Mouse (Mus musculus): ENCODE measurements around the gene Lin7a. TPM values are rescaled to one million over a fixed set of nuclear protein-coding genes. Genes with fewer than 3 reads are reported as not detected.
"Not testable (repeated sequence)": the region's sequence is repeated elsewhere in the genome, so short reads cannot be mapped to it uniquely, and the experiment has no call there.

Gene Lin7a
- polyA plus RNA-seq, 1 experiment, result 0.19 TPM

- Histone ChIP-seq H3K27me3 (ENCODE audit: control insufficient read depth, insufficient read depth, insufficient read length) (no peaks in the 10 kb centered on the region), H3K79me3 (ENCODE audit: low read depth) (no peaks in the 10 kb centered on the region), H3ac (ENCODE audit: control insufficient read depth, insufficient read length, low read depth) (no peak overlapping the region), H3K36me3 (ENCODE audit: control insufficient read depth, insufficient read depth) (no peaks in the 10 kb centered on the region), H3K79me2 (ENCODE audit: control insufficient read depth, insufficient read depth) (no peaks in the 10 kb centered on the region), H3K4me3 (ENCODE audit: insufficient read depth, poor library complexity, severe bottlenecking) (no peak overlapping the region)
- no peak for TF ChIP-seq CTCF (IDR thresholded peaks at IDR 0.05; ENCODE audit: control insufficient read depth, insufficient read depth, insufficient read length)
- no peak for TF ChIP-seq CEBPB (IDR thresholded peaks at IDR 0.05; ENCODE audit: low read depth)
- no peak for TF ChIP-seq MYOD1 (IDR thresholded peaks at IDR 0.05; ENCODE audit: control insufficient read depth, insufficient read length, low read depth)
- TF ChIP-seq FOSL1 (IDR thresholded peaks at IDR 0.05; ENCODE audit: insufficient read depth, low read length, poor library complexity, severe bottlenecking), result no peak
- TF ChIP-seq MYOG (IDR thresholded peaks at IDR 0.05; ENCODE audit: control insufficient read depth, extremely low read depth, insufficient read length), result no peak
- no peak for TF ChIP-seq USF1 (IDR thresholded peaks at IDR 0.05; ENCODE audit: low read depth)
- TF ChIP-seq MAX (IDR thresholded peaks at IDR 0.05), result no peak
These were observed 31.0 kb upstream of the Lin7a start for GRCm38 (mm10) chr10:107240446-107240845.

DNA sequence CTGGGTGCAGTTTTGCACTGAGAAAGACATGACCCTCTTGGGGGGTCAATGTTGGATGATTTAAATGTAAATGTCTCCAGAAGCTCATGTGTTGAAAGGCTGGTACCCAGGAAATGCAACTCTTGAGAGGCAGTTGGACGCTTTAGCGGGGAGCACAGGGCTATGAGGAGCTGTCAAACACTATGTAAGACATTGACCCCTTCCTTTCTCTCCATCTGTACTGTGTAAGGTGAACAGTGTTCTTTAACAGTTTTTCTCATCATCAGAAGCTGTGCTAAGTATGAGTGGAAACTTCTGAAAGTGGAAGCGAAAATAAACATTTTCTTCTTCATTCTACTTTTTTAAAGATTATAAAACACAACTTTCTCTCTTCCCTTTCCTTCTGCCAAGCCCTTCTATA lies 30.5 kb upstream of the Lin7a start:
- TF ChIP-seq CEBPB (IDR thresholded peaks at IDR 0.05; ENCODE audit: low read depth), result no peak
- no peak for TF ChIP-seq USF1 (IDR thresholded peaks at IDR 0.05; ENCODE audit: low read depth)
- Histone ChIP-seq H3K4me3 (ENCODE audit: insufficient read depth, poor library complexity, severe bottlenecking) (no peak overlapping the region), H3K27me3 (ENCODE audit: control insufficient read depth, insufficient read depth, insufficient read length) (no peaks in the 10 kb centered on the region)

GRCm38 (mm10) chr10:107241406-107241805 lies 30.1 kb upstream of the Lin7a start:
- no peak overlapping the region for H3ac ChIP-seq (ENCODE audit: control insufficient read depth, insufficient read length, low read depth)
- TF ChIP-seq MYOD1 (IDR thresholded peaks at IDR 0.05; ENCODE audit: control insufficient read depth, insufficient read length, low read depth) (no peak), MYOG (IDR thresholded peaks at IDR 0.05; ENCODE audit: control insufficient read depth, extremely low read depth, insufficient read length) (no peak), FOSL1 (IDR thresholded peaks at IDR 0.05; ENCODE audit: insufficient read depth, low read length, poor library complexity, severe bottlenecking) (no peak), CEBPB (IDR thresholded peaks at IDR 0.05; ENCODE audit: low read depth) (no peak), CTCF (IDR thresholded peaks at IDR 0.05; ENCODE audit: control insufficient read depth, insufficient read depth, insufficient read length) (no peak), MAX (IDR thresholded peaks at IDR 0.05) (no peak), USF1 (IDR thresholded peaks at IDR 0.05; ENCODE audit: low read depth) (no peak)
- H3K36me3 ChIP-seq (ENCODE audit: control insufficient read depth, insufficient read depth), result no peaks in the 10 kb centered on the region
- no peaks in the 10 kb centered on the region for H3K79me2 ChIP-seq (ENCODE audit: control insufficient read depth, insufficient read depth)
- H3K4me3 ChIP-seq (ENCODE audit: insufficient read depth, poor library complexity, severe bottlenecking), result no peak overlapping the region
- no peaks in the 10 kb centered on the region for H3K79me3 ChIP-seq (ENCODE audit: low read depth)
- H3K27me3 ChIP-seq (ENCODE audit: control insufficient read depth, insufficient read depth, insufficient read length), result no peaks in the 10 kb centered on the region

More for the DNA sequence above, 30.5 kb upstream of the Lin7a start:
- Histone ChIP-seq H3K79me2 (ENCODE audit: control insufficient read depth, insufficient read depth) (no peaks in the 10 kb centered on the region), H3ac (ENCODE audit: control insufficient read depth, insufficient read length, low read depth) (no peak overlapping the region), H3K79me3 (ENCODE audit: low read depth) (no peaks in the 10 kb centered on the region), H3K36me3 (ENCODE audit: control insufficient read depth, insufficient read depth) (no peaks in the 10 kb centered on the region)

DNA sequence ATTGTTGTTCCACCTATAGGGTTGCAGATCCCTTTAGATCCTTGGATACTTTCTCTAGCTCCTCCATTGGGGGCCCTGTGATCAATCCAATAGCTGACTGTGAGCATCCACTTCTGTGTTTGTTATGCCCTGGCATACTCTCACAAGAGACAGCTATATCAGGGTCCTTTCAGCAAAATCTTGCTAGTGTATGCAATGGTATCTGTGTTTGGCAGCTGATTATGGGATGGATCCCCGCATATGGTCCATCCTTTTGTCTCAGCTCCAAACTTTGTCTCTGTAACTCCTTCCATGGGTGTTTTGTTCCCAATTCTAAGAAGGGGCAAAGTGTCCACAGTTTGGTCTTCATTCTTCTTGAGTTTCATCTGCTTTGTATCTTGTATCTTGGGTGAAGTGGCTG lies 29.5 kb upstream of the Lin7a start:
- H3K36me3 ChIP-seq (ENCODE audit: control insufficient read depth, insufficient read depth); H3K4me3 ChIP-seq (ENCODE audit: insufficient read depth, poor library complexity, severe bottlenecking); H3K79me2 ChIP-seq (ENCODE audit: control insufficient read depth, insufficient read depth); H3K79me3 ChIP-seq (ENCODE audit: low read depth); H3ac ChIP-seq (ENCODE audit: control insufficient read depth, insufficient read length, low read depth); H3K27me3 ChIP-seq (ENCODE audit: control insufficient read depth, insufficient read depth, insufficient read length): not testable (repeated sequence)

DNA sequence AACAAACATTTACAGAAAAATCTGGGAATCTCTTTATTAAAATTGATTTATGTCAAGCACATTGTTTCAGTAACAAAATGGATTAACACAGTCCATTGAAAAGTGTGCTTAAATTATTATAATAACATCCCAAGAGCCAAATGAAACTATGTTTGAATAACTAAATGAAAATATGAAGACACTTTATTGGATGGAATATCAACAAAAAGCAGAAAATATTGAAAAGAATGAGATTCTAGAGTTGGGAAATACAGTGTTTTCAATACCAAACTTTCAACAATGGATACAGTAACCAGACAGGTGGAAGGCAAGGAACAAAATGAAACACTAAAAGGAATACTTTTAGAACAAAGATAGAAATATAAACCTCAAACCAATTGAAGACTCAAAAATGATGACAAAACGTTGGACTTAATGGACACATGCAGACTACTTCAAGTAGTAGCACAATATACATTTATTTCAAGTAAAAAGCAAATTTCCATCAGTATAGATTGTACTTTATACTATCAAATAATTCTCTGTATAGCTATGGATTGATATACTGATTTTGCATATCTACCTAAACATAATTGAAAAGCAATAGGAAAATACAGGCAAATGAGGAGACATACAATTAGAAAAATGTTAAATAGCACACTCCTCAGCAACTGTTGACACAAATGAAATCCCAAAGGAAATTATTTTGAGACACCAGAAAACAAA lies 28.6 kb upstream of the Lin7a start:
- no peaks in the 10 kb centered on the region for H3K79me2 ChIP-seq (ENCODE audit: control insufficient read depth, insufficient read depth)
- TF ChIP-seq MYOD1 (IDR thresholded peaks at IDR 0.05; ENCODE audit: control insufficient read depth, insufficient read length, low read depth) (no peak), CEBPB (IDR thresholded peaks at IDR 0.05; ENCODE audit: low read depth) (no peak), USF1 (IDR thresholded peaks at IDR 0.05; ENCODE audit: low read depth) (no peak), MAX (IDR thresholded peaks at IDR 0.05) (no peak), CTCF (IDR thresholded peaks at IDR 0.05; ENCODE audit: control insufficient read depth, insufficient read depth, insufficient read length) (no peak), MYOG (IDR thresholded peaks at IDR 0.05; ENCODE audit: control insufficient read depth, extremely low read depth, insufficient read length) (no peak), FOSL1 (IDR thresholded peaks at IDR 0.05; ENCODE audit: insufficient read depth, low read length, poor library complexity, severe bottlenecking) (no peak)
- no peaks in the 10 kb centered on the region for H3K79me3 ChIP-seq (ENCODE audit: low read depth)
- H3K4me3 ChIP-seq (ENCODE audit: insufficient read depth, poor library complexity, severe bottlenecking), result no peak overlapping the region
- H3K36me3 ChIP-seq (ENCODE audit: control insufficient read depth, insufficient read depth), result no peaks in the 10 kb centered on the region
- H3ac ChIP-seq (ENCODE audit: control insufficient read depth, insufficient read length, low read depth), result no peak overlapping the region
- H3K27me3 ChIP-seq (ENCODE audit: control insufficient read depth, insufficient read depth, insufficient read length), result no peaks in the 10 kb centered on the region

DNA sequence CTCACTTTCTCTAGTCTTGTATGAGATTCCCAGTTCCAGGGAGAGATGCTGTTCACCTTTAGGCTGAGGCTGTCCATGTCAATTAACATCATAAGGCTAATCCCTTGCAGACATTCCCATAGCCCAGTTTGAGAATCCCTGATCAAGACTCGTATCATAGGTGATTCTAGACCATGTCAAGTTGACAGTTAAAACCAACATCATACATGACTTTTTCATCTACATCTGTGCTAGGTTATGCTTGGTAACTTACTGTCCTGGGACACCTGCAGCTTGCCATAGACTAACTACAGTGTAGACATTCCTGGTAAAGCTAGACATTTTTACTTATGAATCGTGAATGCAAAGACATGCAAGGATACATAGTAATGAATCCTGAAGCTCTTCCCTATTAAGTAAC lies 27.3 kb upstream of the Lin7a start:
- no peaks in the 10 kb centered on the region for H3K79me3 ChIP-seq (ENCODE audit: low read depth)
- no peaks in the 10 kb centered on the region for H3K27me3 ChIP-seq (ENCODE audit: control insufficient read depth, insufficient read depth, insufficient read length)
- no peaks in the 10 kb centered on the region for H3K36me3 ChIP-seq (ENCODE audit: control insufficient read depth, insufficient read depth)
- TF ChIP-seq MAX (IDR thresholded peaks at IDR 0.05), result no peak
- no peak for TF ChIP-seq CTCF (IDR thresholded peaks at IDR 0.05; ENCODE audit: control insufficient read depth, insufficient read depth, insufficient read length)
- no peak for TF ChIP-seq FOSL1 (IDR thresholded peaks at IDR 0.05; ENCODE audit: insufficient read depth, low read length, poor library complexity, severe bottlenecking)
- no peak for TF ChIP-seq MYOG (IDR thresholded peaks at IDR 0.05; ENCODE audit: control insufficient read depth, extremely low read depth, insufficient read length)
- TF ChIP-seq USF1 (IDR thresholded peaks at IDR 0.05; ENCODE audit: low read depth), result no peak
- no peak for TF ChIP-seq MYOD1 (IDR thresholded peaks at IDR 0.05; ENCODE audit: control insufficient read depth, insufficient read length, low read depth)
- TF ChIP-seq CEBPB (IDR thresholded peaks at IDR 0.05; ENCODE audit: low read depth), result no peak
- H3K4me3 ChIP-seq (ENCODE audit: insufficient read depth, poor library complexity, severe bottlenecking), result no peak overlapping the region
- no peak overlapping the region for H3ac ChIP-seq (ENCODE audit: control insufficient read depth, insufficient read length, low read depth)
- H3K79me2 ChIP-seq (ENCODE audit: control insufficient read depth, insufficient read depth), result no peaks in the 10 kb centered on the region

Data from C2C12 (cell line).